Mouse (Mus musculus): ENCODE measurements around the gene Cep85l.

Gene Cep85l

GRCm38 (mm10) chr10:53379709-53380106 lies at the start of gene Cep85l:
Cep85l (minus strand) TSS chr10:53379947.
- peak; percentile 90 for DNase-seq (ENCODE audit: low read depth, low spot score)

- DNase-seq (ENCODE audit: low read depth, low spot score), result no peak
Measured at GRCm38 (mm10) chr10:53428695-53429447, 49.1 kb upstream of the Cep85l start.

GRCm38 (mm10) chr10:53426524-53426923 lies 46.8 kb upstream of the Cep85l start:
- DNase-seq (ENCODE audit: low read depth, low spot score), result no peak

GRCm38 (mm10) chr10:53423091-53423490 lies 43.3 kb upstream of the Cep85l start:
- DNase-seq (ENCODE audit: low read depth, low spot score), result no peak

GRCm38 (mm10) chr10:53422206-53422605 lies 42.5 kb upstream of the Cep85l start:
- DNase-seq (ENCODE audit: low read depth, low spot score), result no peak

- no peak for DNase-seq (ENCODE audit: low read depth, low spot score)
Measured at GRCm38 (mm10) chr10:53421613-53422012, 41.9 kb upstream of the Cep85l start.

GRCm38 (mm10) chr10:53420069-53420468 lies 40.3 kb upstream of the Cep85l start:
- no peak for DNase-seq (ENCODE audit: low read depth, low spot score)

- DNase-seq (ENCODE audit: low read depth, low spot score), result no peak
Measured at GRCm38 (mm10) chr10:53419139-53419935, 39.6 kb upstream of the Cep85l start.

GRCm38 (mm10) chr10:53417015-53417414 lies 37.3 kb upstream of the Cep85l start:
- DNase-seq (ENCODE audit: low read depth, low spot score), result no peak

- DNase-seq (ENCODE audit: low read depth, low spot score), result no peak
Measured at GRCm38 (mm10) chr10:53416152-53416712, 36.5 kb upstream of the Cep85l start.

- DNase-seq (ENCODE audit: low read depth, low spot score), result no peak
Measured at GRCm38 (mm10) chr10:53415252-53415651, 35.5 kb upstream of the Cep85l start.

GRCm38 (mm10) chr10:53414092-53415085 lies 34.6 kb upstream of the Cep85l start:
- no peak for DNase-seq (ENCODE audit: low read depth, low spot score)

GRCm38 (mm10) chr10:53412936-53413335 lies 33.2 kb upstream of the Cep85l start:
- no peak for DNase-seq (ENCODE audit: low read depth, low spot score)

- no peak for DNase-seq (ENCODE audit: low read depth, low spot score)
Measured at GRCm38 (mm10) chr10:53412165-53412564, 32.4 kb upstream of the Cep85l start.

- DNase-seq (ENCODE audit: low read depth, low spot score), result no peak
Measured at GRCm38 (mm10) chr10:53410831-53411230, 31.1 kb upstream of the Cep85l start.

- no peak for DNase-seq (ENCODE audit: low read depth, low spot score)
Measured at GRCm38 (mm10) chr10:53407422-53407821, 27.7 kb upstream of the Cep85l start.

- no peak for DNase-seq (ENCODE audit: low read depth, low spot score)
Measured at GRCm38 (mm10) chr10:53406845-53407244, 27.1 kb upstream of the Cep85l start.

- no peak for DNase-seq (ENCODE audit: low read depth, low spot score)
Measured at GRCm38 (mm10) chr10:53402293-53402692, 22.5 kb upstream of the Cep85l start.

- DNase-seq (ENCODE audit: low read depth, low spot score), result no peak
Measured at GRCm38 (mm10) chr10:53399053-53399452, 19.3 kb upstream of the Cep85l start.

- DNase-seq (ENCODE audit: low read depth, low spot score), result no peak
Measured at GRCm38 (mm10) chr10:53398540-53398902, 18.8 kb upstream of the Cep85l start.

- DNase-seq (ENCODE audit: low read depth, low spot score), result no peak
Measured at GRCm38 (mm10) chr10:53397846-53398539, 18.2 kb upstream of the Cep85l start.

Measured in CD4-positive helper T cell, adult 2 months (primary cell).